Mouse (Mus musculus) brain, embryonic 14.5 days (tissue): ENCODE measurements around the gene Rab43.

Experiments
- CTCF ChIP-seq: fragments of 200-500 bp; IDR thresholded peaks from 2 replicates; pipeline ENCODE4 v1.5.1; 2012; ENCODE audit warnings: inconsistent platforms, mild to moderate bottlenecking, moderate library complexity, borderline replicate concordance; ENCODE audit not compliant: insufficient read depth, insufficient read length; ENCODE audit errors: extremely low read depth
- POLR2A ChIP-seq: fragments of 200-500 bp; IDR thresholded peaks from 2 replicates; pipeline ENCODE4 v1.6.1; 2012; ENCODE audit warnings: mild to moderate bottlenecking, inconsistent platforms, borderline replicate concordance; ENCODE audit not compliant: poor library complexity, insufficient read depth, insufficient read length, severe bottlenecking; ENCODE audit errors: extremely low read depth

DNA sequence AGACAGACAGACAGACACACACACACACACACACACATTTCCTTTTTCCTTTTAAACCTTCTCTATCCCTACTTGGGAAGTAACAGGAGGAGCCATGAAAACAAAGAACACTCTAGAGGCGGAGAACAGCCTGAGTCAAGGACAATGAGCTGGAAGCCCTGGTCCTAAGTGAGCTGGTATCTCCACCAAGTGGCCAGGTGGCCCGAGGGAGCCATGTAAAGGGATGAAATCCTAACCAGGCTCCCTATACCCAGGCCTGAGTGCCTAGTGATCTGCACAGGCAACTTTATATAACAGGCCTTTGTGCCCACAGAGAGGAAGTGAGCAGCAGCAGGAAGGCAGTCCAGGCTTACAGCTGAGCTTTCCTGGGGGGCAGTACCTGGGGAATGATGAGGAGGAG is 5.1 kb downstream of the Rab43 start:
- no peak for TF ChIP-seq CTCF
- no peak for TF ChIP-seq POLR2A
